Mouse (Mus musculus) lung, postnatal 0 days (tissue): ENCODE results near the gene Ndc1.

Experiments used
- CTCF ChIP-seq: IDR thresholded peaks from 2 replicates; pipeline ENCODE4 v1.5.1; 2016; ENCODE audit warnings: antibody characterized with exemption, mild to moderate bottlenecking
- EP300 ChIP-seq: IDR thresholded peaks from 2 replicates; pipeline ENCODE4 v1.6.1; 2016; ENCODE audit warnings: antibody characterized with exemption, mild to moderate bottlenecking, control low read depth

- TF ChIP-seq CTCF, result peak; percentile 74
- TF ChIP-seq EP300, result no peak
Measured at GRCm38 (mm10) chr4:107349311-107350008, 18.1 kb upstream of the Ndc1 start.
